Mouse (Mus musculus) heart, embryonic 14.5 days (tissue): ENCODE results near the gene Tatdn2. TPM values are rescaled to one million over a fixed set of nuclear protein-coding genes. Genes with fewer than 3 reads are reported as not detected.

Source experiments
- ATAC-seq: fragments of 200-750 bp; cut with Nextera tagmentation; 2 replicates; pipeline ENCODE4 v1.8.0; 2017; ENCODE audit warnings: low read depth, moderate TSS enrichment; ENCODE audit not compliant: insufficient number of reproducible peaks, insufficient read depth, low FRiP score
- H3K27ac ChIP-seq, 2 experiments: fragments of 200-500 bp in 1 of 2; fragments of 300-500 bp in 1 of 2; sonication (generic) in 1 of 2; replicated peaks in 1 of 2; 2 replicates each; pipeline ENCODE4 v1.5.1; 2012 to 2014; ENCODE audit warnings: low read depth in 2 of 2, low read length in 2 of 2, control low read depth in 1 of 2, mild to moderate bottlenecking in 1 of 2, mixed read lengths in 1 of 2; ENCODE audit not compliant: control insufficient read depth in 1 of 2, insufficient read depth in 1 of 2
- H3K27me3 ChIP-seq: fragments of 300-500 bp; sonication (generic); 2 replicates; pipeline ENCODE4 v1.6.1; 2014; ENCODE audit warnings: mild to moderate bottlenecking, low read length, control low read depth; ENCODE audit not compliant: control insufficient read depth, insufficient read depth
- H3K36me3 ChIP-seq: fragments of 300-500 bp; sonication (generic); 2 replicates; pipeline ENCODE4 v1.6.1; 2014; ENCODE audit warnings: mild to moderate bottlenecking, control low read depth, low read length, mixed read lengths; ENCODE audit not compliant: control insufficient read depth, insufficient read depth
- H3K4me1 ChIP-seq, 2 experiments: fragments of 200-500 bp in 1 of 2; fragments of 300-500 bp in 1 of 2; sonication (generic) in 1 of 2; 2 replicates each; pipeline ENCODE4 v1.6.1; 2012 to 2014; ENCODE audit warnings: low read length in 2 of 2, control low read depth in 1 of 2, mixed read lengths in 1 of 2; ENCODE audit not compliant: control insufficient read depth in 2 of 2, insufficient read depth in 2 of 2
- H3K4me2 ChIP-seq: fragments of 300-500 bp; sonication (generic); 2 replicates; pipeline ENCODE4 v1.6.1; 2014; ENCODE audit warnings: mild to moderate bottlenecking, low read length
- H3K4me3 ChIP-seq, 2 experiments: fragments of 200-500 bp in 1 of 2; fragments of 300-500 bp in 1 of 2; sonication (generic) in 1 of 2; 2 replicates each; pipeline ENCODE4 v1.5.1; 2012 to 2014; ENCODE audit warnings: low read length in 2 of 2, mild to moderate bottlenecking in 2 of 2, control low read depth in 1 of 2, low read depth in 1 of 2, moderate library complexity in 1 of 2; ENCODE audit not compliant: control insufficient read depth in 1 of 2, insufficient read depth in 1 of 2
- H3K9ac ChIP-seq: fragments of 300-500 bp; sonication (generic); 2 replicates; pipeline ENCODE4 v1.6.1; 2014; ENCODE audit warnings: mild to moderate bottlenecking, low read length
- H3K9me3 ChIP-seq: fragments of 300-500 bp; sonication (generic); 2 replicates; pipeline ENCODE4 v1.6.1; 2016; ENCODE audit warnings: low read length, control low read depth; ENCODE audit not compliant: control insufficient read depth
- WGBS: fragments of 180-500 bp; shearing (Covaris S2); extraction: QIAGEN DNeasy Blood & Tissue Kit; methylation state at CpG from one replicate; pipeline ENCODE4 v1.1.7; 2014; 5-methylcytosine and 5-hydroxymethylcytosine counted together
- polyA plus RNA-seq: library from polyadenylated mRNA; unstranded; fragments of >200 nt; fragmentation: Nextera tagmentation; extraction: Ambion mirVana; gene quantifications from 2 replicates; pipeline ENCODE4 v1.2.1, GENCODE M21; 2014

Tatdn2 gene
- polyA plus RNA-seq = 0.93 and 1.1 TPM in 2 replicates

- H3K4me3 ChIP-seq = peak within 1 kb of the TSS; percentile 79 to 95
- H3K4me2 ChIP-seq = peak within 1 kb of the TSS; percentile 97
- peak; percentile 99 for ATAC-seq
- H3K36me3 ChIP-seq = peaks cover 37% of the 10 kb centered on the region
- H3K4me1 ChIP-seq = peaks cover 11 to 22% of the 10 kb centered on the region in 2 experiments
- H3K27me3 ChIP-seq = no peaks in the 10 kb centered on the region
- under 1% methylated on average over 57 of the region's 58 CpGs for WGBS
- H3K27ac ChIP-seq = peak within 1 kb of the TSS; percentile 89 to 95
- peak within 1 kb of the TSS; percentile 92 for H3K9ac ChIP-seq
- H3K9me3 ChIP-seq = no peaks in the 10 kb centered on the region
These were observed at the start of gene Tatdn2 for GRCm38 (mm10) chr6:113696582-113697221. TSS of gene Tatdn2 (plus strand) at chr6:113697050.

- Histone ChIP-seq H3K9me3 (no peaks in the 10 kb centered on the region), H3K4me1 (peaks cover 2 to 6% of the 10 kb centered on the region in 2 experiments; a peak in 3 of 4 replicates), H3K27me3 (no peaks in the 10 kb centered on the region), H3K4me3 (no peak overlapping the region), H3K9ac (no peak overlapping the region), H3K4me2 (no peak overlapping the region), H3K27ac (no peak overlapping the region), H3K36me3 (no peaks in the 10 kb centered on the region)
- 82% methylated on average over 7 of the region's 7 CpGs for WGBS
- ATAC-seq = no peak
These were observed 47.3 kb upstream of the Tatdn2 start for GRCm38 (mm10) chr6:113649346-113650196.

GRCm38 (mm10) chr6:113650197-113650640, 46.6 kb upstream of the Tatdn2 start:
- peaks cover 2% of the 10 kb centered on the region in 2 experiments; a peak in 1 of 4 replicates for H3K4me1 ChIP-seq
- no peaks in the 10 kb centered on the region for H3K36me3 ChIP-seq
- H3K27ac ChIP-seq = no peak overlapping the region
- H3K9ac ChIP-seq = no peak overlapping the region
- ATAC-seq = no peak
- no peak overlapping the region for H3K4me2 ChIP-seq
- H3K27me3 ChIP-seq = no peaks in the 10 kb centered on the region
- no peak overlapping the region for H3K4me3 ChIP-seq
- H3K9me3 ChIP-seq = no peaks in the 10 kb centered on the region
- WGBS = 76% methylated on average over 4 of the region's 4 CpGs

- Histone ChIP-seq H3K4me1 (peaks cover 2% of the 10 kb centered on the region in 2 experiments; a peak in 1 of 4 replicates), H3K27ac (no peak overlapping the region), H3K4me2 (no peak overlapping the region), H3K9me3 (no peaks in the 10 kb centered on the region), H3K27me3 (no peaks in the 10 kb centered on the region), H3K36me3 (no peaks in the 10 kb centered on the region), H3K9ac (no peak overlapping the region), H3K4me3 (no peak overlapping the region)
- 66% methylated on average over 3 of the region's 3 CpGs for WGBS
- ATAC-seq = no peak
These were observed 45.2 kb upstream of the Tatdn2 start for GRCm38 (mm10) chr6:113651626-113652025.

GRCm38 (mm10) chr6:113653551-113653950, 43.3 kb upstream of the Tatdn2 start:
- no peaks in the 10 kb centered on the region for H3K36me3 ChIP-seq
- H3K4me1 ChIP-seq = peaks cover 2% of the 10 kb centered on the region in 2 experiments; a peak in 2 of 4 replicates
- ATAC-seq = no peak
- no peak overlapping the region for H3K4me2 ChIP-seq
- no peaks in the 10 kb centered on the region for H3K9me3 ChIP-seq
- H3K9ac ChIP-seq = no peak overlapping the region
- H3K27me3 ChIP-seq = no peaks in the 10 kb centered on the region
- 89% methylated on average over 7 of the region's 7 CpGs for WGBS
- no peak overlapping the region for H3K27ac ChIP-seq
- H3K4me3 ChIP-seq = no peak overlapping the region

GRCm38 (mm10) chr6:113654102-113654501, 42.7 kb upstream of the Tatdn2 start:
- H3K27ac ChIP-seq = no peak overlapping the region
- no peak for ATAC-seq
- H3K36me3 ChIP-seq = no peaks in the 10 kb centered on the region
- H3K4me2 ChIP-seq = no peak overlapping the region
- peaks cover 2% of the 10 kb centered on the region in 2 experiments; a peak in 3 of 4 replicates for H3K4me1 ChIP-seq
- 68% methylated on average over 8 of the region's 8 CpGs for WGBS
- H3K9ac ChIP-seq = no peak overlapping the region
- no peak overlapping the region for H3K4me3 ChIP-seq
- no peaks in the 10 kb centered on the region for H3K27me3 ChIP-seq
- H3K9me3 ChIP-seq = no peaks in the 10 kb centered on the region

GRCm38 (mm10) chr6:113654753-113655397, 42.0 kb upstream of the Tatdn2 start:
- WGBS = 63% methylated on average over 16 of the region's 16 CpGs
- peaks cover 4 to 9% of the 10 kb centered on the region in 2 experiments for H3K4me1 ChIP-seq

More at GRCm38 (mm10) chr6:113654753-113655397, 42.0 kb upstream of the Tatdn2 start:
- no peak overlapping the region for H3K4me3 ChIP-seq
- H3K27me3 ChIP-seq = no peaks in the 10 kb centered on the region
- H3K9me3 ChIP-seq = no peaks in the 10 kb centered on the region
- H3K4me2 ChIP-seq = no peak overlapping the region
- no peaks in the 10 kb centered on the region for H3K36me3 ChIP-seq
- ATAC-seq = no peak
- no peak overlapping the region for H3K9ac ChIP-seq
- H3K27ac ChIP-seq = no peak overlapping the region
